Mouse (Mus musculus): ENCODE data around the gene Rbbp7.
"Not testable (repeated sequence)": the region's sequence is repeated elsewhere in the genome, so short reads cannot be mapped to it uniquely, and the experiment has no call there.

Gene Rbbp7

GRCm38 (mm10) chrX:162760115-162760942, at the start of gene Rbbp7:
Gene Rbbp7, plus strand, starts transcription at chrX:162760402.
- in situ Hi-C loops (cut with MboI; ENCODE audit: low sequenced_read_pairs), result no loop called here

GRCm38 (mm10) chrX:162717837-162718236, 42.4 kb upstream of the Rbbp7 start:
- in situ Hi-C loops (cut with MboI; ENCODE audit: low sequenced_read_pairs), result no loop called here

- in situ Hi-C loops (cut with MboI; ENCODE audit: low sequenced_read_pairs), result no loop called here
These were observed 40.6 kb upstream of the Rbbp7 start for GRCm38 (mm10) chrX:162719615-162720014.

- in situ Hi-C loops (cut with MboI; ENCODE audit: low sequenced_read_pairs), result no loop called here
These were observed 32.8 kb upstream of the Rbbp7 start for GRCm38 (mm10) chrX:162727367-162727777.

GRCm38 (mm10) chrX:162727795-162728194, 32.4 kb upstream of the Rbbp7 start:
- in situ Hi-C loops (cut with MboI; ENCODE audit: low sequenced_read_pairs), result no loop called here

- in situ Hi-C loops (cut with MboI; ENCODE audit: low sequenced_read_pairs), result no loop called here
These were observed 32.0 kb upstream of the Rbbp7 start for GRCm38 (mm10) chrX:162728228-162728627.

- in situ Hi-C loops (cut with MboI; ENCODE audit: low sequenced_read_pairs), result no loop called here
These were observed 30.2 kb upstream of the Rbbp7 start for GRCm38 (mm10) chrX:162730031-162730430.

GRCm38 (mm10) chrX:162734997-162735929, 24.9 kb upstream of the Rbbp7 start:
- in situ Hi-C loops (cut with MboI; ENCODE audit: low sequenced_read_pairs), result no loop called here

GRCm38 (mm10) chrX:162736140-162736659, 24.0 kb upstream of the Rbbp7 start:
- in situ Hi-C loops (cut with MboI; ENCODE audit: low sequenced_read_pairs), result no loop called here

GRCm38 (mm10) chrX:162748696-162749420, 11.3 kb upstream of the Rbbp7 start:
- in situ Hi-C loops (cut with MboI; ENCODE audit: low sequenced_read_pairs), result no loop called here

- in situ Hi-C loops (cut with MboI; ENCODE audit: low sequenced_read_pairs), result no loop called here
These were observed 7.8 kb upstream of the Rbbp7 start for GRCm38 (mm10) chrX:162752418-162752817.

- in situ Hi-C loops (cut with MboI; ENCODE audit: low sequenced_read_pairs), result no loop called here
These were observed 5.9 kb upstream of the Rbbp7 start for GRCm38 (mm10) chrX:162754314-162754713.

GRCm38 (mm10) chrX:162756058-162756457, 4.1 kb upstream of the Rbbp7 start:
- in situ Hi-C loops (cut with MboI; ENCODE audit: low sequenced_read_pairs), result no loop called here

- in situ Hi-C loops (cut with MboI; ENCODE audit: low sequenced_read_pairs), result no loop called here
These were observed 719 bp upstream of the Rbbp7 start for GRCm38 (mm10) chrX:162759251-162760114.

- in situ Hi-C loops (cut with MboI; ENCODE audit: low sequenced_read_pairs), result no loop called here
These were observed 835 bp downstream of the Rbbp7 start for GRCm38 (mm10) chrX:162760958-162761515.

- in situ Hi-C loops (cut with MboI; ENCODE audit: low sequenced_read_pairs), result no loop called here
These were observed 1.7 kb downstream of the Rbbp7 start for GRCm38 (mm10) chrX:162761716-162762395.

- in situ Hi-C loops (cut with MboI; ENCODE audit: low sequenced_read_pairs), result no loop called here
These were observed 10.5 kb downstream of the Rbbp7 start for GRCm38 (mm10) chrX:162770726-162771125.

GRCm38 (mm10) chrX:162788372-162788771, 28.2 kb downstream of the Rbbp7 start:
- in situ Hi-C loops (cut with MboI; ENCODE audit: low sequenced_read_pairs), result no loop called here

GRCm38 (mm10) chrX:162791392-162791791, 31.2 kb downstream of the Rbbp7 start:
- in situ Hi-C loops (cut with MboI; ENCODE audit: low sequenced_read_pairs), result not testable (repeated sequence)

All from CH12F3 (cell line).